Mouse (Mus musculus) retina, embryonic 14.5 days (tissue): Measurements from ENCODE around the gene Olfr384.
"Not testable (repeated sequence)": the region's sequence is repeated elsewhere in the genome, so short reads cannot be mapped to it uniquely, and the experiment has no call there.

Experiments used
- DNase-seq: peaks from one replicate; pipeline ENCODE4 v3.0.0-alpha.2; 2015; ENCODE audit warnings: low spot score

Olfr384 gene

GRCm38 (mm10) chr11:73598294-73598693 lies at the start of gene Olfr384:
Gene Olfr384 (plus strand): TSS chr11:73598594.
- no peak for DNase-seq

GRCm38 (mm10) chr11:73579871-73580270 lies 18.5 kb upstream of the Olfr384 start:
- DNase-seq, result no peak

- DNase-seq, result not testable (repeated sequence)
Measured at GRCm38 (mm10) chr11:73583188-73583587, 15.2 kb upstream of the Olfr384 start.

GRCm38 (mm10) chr11:73592908-73593307 lies 5.5 kb upstream of the Olfr384 start, which contains the start of gene Olfr385:
Gene Olfr385 (minus strand): TSS chr11:73593008.
- no peak for DNase-seq
